Mouse (Mus musculus) testis, adult 10 weeks (tissue): ENCODE measurements around the gene Egr4. TPM values are rescaled to one million over a fixed set of nuclear protein-coding genes. Genes with fewer than 3 reads are reported as not detected.

Experiments used
- polyA plus RNA-seq: library from polyadenylated mRNA; stranded (reverse); fragments of 350-450 nt; fragmentation: Illumina TruSeq; extraction: RNeasy Lipid Tissue Mini Kit (QIAGEN cat#74804); gene quantifications from one replicate; pipeline ENCODE4 v1.2.3, GENCODE M21; 2014; ENCODE audit warnings: low read depth, low replicate concordance

Gene Egr4
- 0.21 TPM for polyA plus RNA-seq

DNA sequence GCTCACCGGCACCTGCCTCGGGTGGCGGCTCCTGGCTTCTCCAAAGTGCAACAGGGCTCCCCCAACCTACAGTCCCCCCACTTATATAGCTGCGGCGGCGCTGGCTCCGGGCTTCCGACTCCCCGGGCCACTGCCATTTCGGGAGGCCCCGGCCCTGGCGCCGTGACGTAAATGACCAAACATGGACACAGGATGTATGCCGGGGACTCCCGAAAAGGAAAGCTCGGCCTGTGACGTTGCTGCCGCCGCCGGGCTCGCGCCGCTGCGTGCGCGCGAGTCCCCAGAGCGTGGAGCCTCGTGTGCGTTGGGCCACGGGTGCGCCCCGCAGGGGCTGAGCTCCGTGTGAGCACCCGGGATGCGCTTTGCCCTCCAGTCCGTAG is at the start of gene Egr4:
TSS of gene Egr4 (minus strand) at position 59 of the 380 bp plus-strand sequence.

DNA sequence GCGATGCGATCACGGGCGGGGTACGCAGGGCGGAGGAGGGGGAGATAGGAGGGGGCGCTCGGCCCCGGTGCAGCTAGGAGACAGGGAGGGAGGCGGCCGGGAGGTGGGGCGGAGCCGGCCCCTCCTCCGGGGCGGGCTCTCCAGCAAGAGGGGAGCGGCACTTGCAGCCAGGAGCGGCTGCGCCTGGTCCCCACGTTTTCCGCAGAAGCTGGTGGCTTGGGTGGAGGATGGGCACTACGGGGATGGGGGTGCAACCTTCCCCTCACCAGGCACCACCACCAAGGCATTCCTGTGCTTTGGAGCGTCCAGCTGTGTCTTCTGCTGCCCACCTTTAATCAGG is 10.5 kb downstream of the Egr4 start, which contains the start of gene Fbxo41:
TSS of gene Fbxo41 (minus strand) at position 84 of the 340 bp plus-strand sequence.

Other genes starting within 250 kb of the Egr4 start
- gene Sfxn5, start 180.2 kb downstream of the Egr4 start, polyA plus RNA-seq: 0.24 TPM
- 20.2 TPM for gene Rab11fip5, start 139.0 kb downstream of the Egr4 start, polyA plus RNA-seq
- not detected for gene Noto, start 89.7 kb downstream of the Egr4 start, polyA plus RNA-seq
- 1.5 TPM for gene Smyd5, start 81.6 kb downstream of the Egr4 start, polyA plus RNA-seq
- gene Cct7, start 62.1 kb downstream of the Egr4 start, polyA plus RNA-seq: 361 TPM
- 4.5 TPM for gene Pradc1, start 61.6 kb downstream of the Egr4 start, polyA plus RNA-seq
- 0.08 TPM for gene Fbxo41, start 10.6 kb downstream of the Egr4 start, polyA plus RNA-seq
- 117 TPM for gene Alms1, start 73.9 kb upstream of the Egr4 start, polyA plus RNA-seq
- not detected for gene Nat8f7, start 199.6 kb upstream of the Egr4 start, polyA plus RNA-seq